Mouse (Mus musculus) megakaryocyte, embryonic 14.5 days (primary cell): Measurements from ENCODE around the gene Dapl1. TPM values are rescaled to one million over a fixed set of nuclear protein-coding genes. Genes with fewer than 3 reads are reported as not detected.

Source experiments
- H3K27me3 ChIP-seq: replicated peaks from 2 replicates; pipeline ENCODE3; 2012; ENCODE audit warnings: inconsistent platforms
- H3K36me3 ChIP-seq: replicated peaks from 2 replicates; pipeline ENCODE3; 2012; ENCODE audit warnings: low read length, inconsistent platforms, mixed read lengths
- H3K4me1 ChIP-seq: 2 replicates; pipeline ENCODE4 v1.6.1; 2012; ENCODE audit warnings: inconsistent platforms
- H3K4me3 ChIP-seq: replicated peaks from 2 replicates; pipeline ENCODE3; 2012; ENCODE audit warnings: moderate library complexity, mild to moderate bottlenecking, inconsistent platforms
- H3K9me3 ChIP-seq: 2 replicates; pipeline ENCODE4 v1.6.1; 2012; ENCODE audit warnings: inconsistent platforms
- FLI1 ChIP-seq: IDR thresholded peaks from 2 replicates; pipeline ENCODE4 v1.6.1; 2012; ENCODE audit warnings: low read length, inconsistent platforms, mixed read lengths
- GATA1 ChIP-seq: IDR thresholded peaks from 3 replicates; pipeline ENCODE4 v1.6.1; 2012; ENCODE audit warnings: mixed read lengths, low read length, inconsistent platforms, borderline replicate concordance
- polyA plus RNA-seq: library from polyadenylated mRNA; stranded (reverse); fragments of >175 nt; gene quantifications from 2 replicates; pipeline ENCODE4 v1.2.3, GENCODE M21; 2012; ENCODE audit warnings: low replicate concordance; ENCODE audit not compliant: insufficient read depth

The Dapl1 gene
- polyA plus RNA-seq, 1 experiment: not detected

- Histone ChIP-seq H3K27me3 (no peaks in the 10 kb centered on the region), H3K9me3 (no peaks in the 10 kb centered on the region), H3K4me3 (no peak overlapping the region), H3K36me3 (no peaks in the 10 kb centered on the region), H3K4me1 (no peaks in the 10 kb centered on the region)
- TF ChIP-seq FLI1 (no peak), GATA1 (no peak)
Observed at GRCm38 (mm10) chr2:59448921-59449320, 35.5 kb upstream of the Dapl1 start.

GRCm38 (mm10) chr2:59451675-59452074 lies 32.8 kb upstream of the Dapl1 start:
- Histone ChIP-seq H3K27me3 (no peaks in the 10 kb centered on the region), H3K36me3 (no peaks in the 10 kb centered on the region)
- TF ChIP-seq GATA1 (no peak), FLI1 (no peak)

GRCm38 (mm10) chr2:59452102-59452501 lies 32.4 kb upstream of the Dapl1 start:
- no peak for TF ChIP-seq GATA1
- TF ChIP-seq FLI1: no peak
- Histone ChIP-seq H3K4me1 (no peaks in the 10 kb centered on the region), H3K27me3 (no peaks in the 10 kb centered on the region), H3K9me3 (peaks cover 5% of the 10 kb centered on the region; the same call in 1 of the 2 replicates), H3K36me3 (no peaks in the 10 kb centered on the region), H3K4me3 (no peak overlapping the region)

More at GRCm38 (mm10) chr2:59451675-59452074, 32.8 kb upstream of the Dapl1 start:
- H3K4me1 ChIP-seq: no peaks in the 10 kb centered on the region
- no peak overlapping the region for H3K4me3 ChIP-seq
- 0 out of 2 replicates have a peak, but pooled peaks cover 3% of the 10 kb centered on the region for H3K9me3 ChIP-seq

GRCm38 (mm10) chr2:59462086-59462485 lies 22.4 kb upstream of the Dapl1 start:
- no peak for TF ChIP-seq GATA1
- no peak for TF ChIP-seq FLI1
- H3K4me1 ChIP-seq: no peaks in the 10 kb centered on the region
- no peaks in the 10 kb centered on the region for H3K36me3 ChIP-seq
- H3K27me3 ChIP-seq: no peaks in the 10 kb centered on the region
- H3K4me3 ChIP-seq: no peak overlapping the region
- H3K9me3 ChIP-seq: peaks cover 17% of the 10 kb centered on the region

- no peak for TF ChIP-seq FLI1
- no peak for TF ChIP-seq GATA1
- no peaks in the 10 kb centered on the region for H3K4me1 ChIP-seq
- no peaks in the 10 kb centered on the region for H3K27me3 ChIP-seq
- peaks cover 8% of the 10 kb centered on the region for H3K9me3 ChIP-seq
- H3K36me3 ChIP-seq: no peaks in the 10 kb centered on the region
- no peak overlapping the region for H3K4me3 ChIP-seq
Observed at GRCm38 (mm10) chr2:59463428-59464182, 20.8 kb upstream of the Dapl1 start.

- H3K27me3 ChIP-seq: peaks cover under 1% of the 10 kb centered on the region
- H3K4me3 ChIP-seq: no peak overlapping the region
- peaks cover under 1% of the 10 kb centered on the region for H3K9me3 ChIP-seq
- H3K4me1 ChIP-seq: no peaks in the 10 kb centered on the region
- no peaks in the 10 kb centered on the region for H3K36me3 ChIP-seq
- TF ChIP-seq GATA1 (no peak), FLI1 (no peak)
Observed at GRCm38 (mm10) chr2:59465671-59466070, 18.8 kb upstream of the Dapl1 start.

GRCm38 (mm10) chr2:59466358-59466757 lies 18.1 kb upstream of the Dapl1 start:
- Histone ChIP-seq H3K36me3 (no peaks in the 10 kb centered on the region), H3K9me3 (no peaks in the 10 kb centered on the region), H3K27me3 (peaks cover 2% of the 10 kb centered on the region), H3K4me3 (no peak overlapping the region), H3K4me1 (no peaks in the 10 kb centered on the region)
- TF ChIP-seq FLI1 (no peak), GATA1 (no peak)

GRCm38 (mm10) chr2:59467085-59467484 lies 17.4 kb upstream of the Dapl1 start:
- Histone ChIP-seq H3K9me3 (no peaks in the 10 kb centered on the region), H3K36me3 (no peaks in the 10 kb centered on the region), H3K27me3 (peaks cover 2% of the 10 kb centered on the region), H3K4me1 (no peaks in the 10 kb centered on the region), H3K4me3 (no peak overlapping the region)
- TF ChIP-seq GATA1 (no peak), FLI1 (no peak)

GRCm38 (mm10) chr2:59467976-59468375 lies 16.5 kb upstream of the Dapl1 start:
- Histone ChIP-seq H3K4me1 (no peaks in the 10 kb centered on the region), H3K27me3 (peaks cover 2% of the 10 kb centered on the region), H3K4me3 (no peak overlapping the region), H3K36me3 (no peaks in the 10 kb centered on the region), H3K9me3 (no peaks in the 10 kb centered on the region)
- TF ChIP-seq FLI1 (no peak), GATA1 (no peak)

GRCm38 (mm10) chr2:59469590-59470245 lies 14.7 kb upstream of the Dapl1 start:
- no peaks in the 10 kb centered on the region for H3K36me3 ChIP-seq
- H3K4me3 ChIP-seq: no peak overlapping the region
- H3K27me3 ChIP-seq: peaks cover 2% of the 10 kb centered on the region
- H3K4me1 ChIP-seq: no peaks in the 10 kb centered on the region
- no peaks in the 10 kb centered on the region for H3K9me3 ChIP-seq
- TF ChIP-seq FLI1 (no peak), GATA1 (no peak)
